Mouse (Mus musculus): Measurements from ENCODE around the gene Aoc3.
A peak's percentile ranks its signal among the peaks of the same experiment; 100 is the strongest.
"Not testable (repeated sequence)": the region's sequence is repeated elsewhere in the genome, so short reads cannot be mapped to it uniquely, and the experiment has no call there.

Gene Aoc3

GRCm38 (mm10) chr11:101330371-101330924 lies at the start of gene Aoc3:
Gene Aoc3, plus strand, starts transcription at chr11:101330605.
- no peak for DNase-seq (ENCODE audit: low spot score)

- DNase-seq (ENCODE audit: low spot score) = no peak
Measured at GRCm38 (mm10) chr11:101280837-101281236, 49.6 kb upstream of the Aoc3 start.

- DNase-seq (ENCODE audit: low spot score) = no peak
Measured at GRCm38 (mm10) chr11:101282896-101283295, 47.5 kb upstream of the Aoc3 start.

GRCm38 (mm10) chr11:101283805-101284204 lies 46.6 kb upstream of the Aoc3 start:
- DNase-seq (ENCODE audit: low spot score) = no peak

GRCm38 (mm10) chr11:101287306-101287705 lies 43.1 kb upstream of the Aoc3 start:
- no peak for DNase-seq (ENCODE audit: low spot score)

GRCm38 (mm10) chr11:101291231-101291630 lies 39.2 kb upstream of the Aoc3 start:
- no peak for DNase-seq (ENCODE audit: low spot score)

GRCm38 (mm10) chr11:101295191-101295590 lies 35.2 kb upstream of the Aoc3 start:
- no peak for DNase-seq (ENCODE audit: low spot score)

- DNase-seq (ENCODE audit: low spot score) = no peak
Measured at GRCm38 (mm10) chr11:101300881-101301280, 29.5 kb upstream of the Aoc3 start.

- no peak for DNase-seq (ENCODE audit: low spot score)
Measured at GRCm38 (mm10) chr11:101301299-101302003, 29.0 kb upstream of the Aoc3 start.

- peak; percentile 92 for DNase-seq (ENCODE audit: low spot score)
Measured at GRCm38 (mm10) chr11:101302004-101302798, 28.2 kb upstream of the Aoc3 start, which contains the start of gene Becn1. Gene Becn1, minus strand, starts transcription at chr11:101302286.

- peak; percentile 28 for DNase-seq (ENCODE audit: low spot score)
Measured at GRCm38 (mm10) chr11:101307744-101308143, 22.7 kb upstream of the Aoc3 start.

GRCm38 (mm10) chr11:101311083-101311482 lies 19.3 kb upstream of the Aoc3 start:
- no peak for DNase-seq (ENCODE audit: low spot score)

- no peak for DNase-seq (ENCODE audit: low spot score)
Measured at GRCm38 (mm10) chr11:101312150-101312549, 18.3 kb upstream of the Aoc3 start.

GRCm38 (mm10) chr11:101314567-101314966 lies 15.8 kb upstream of the Aoc3 start:
- no peak for DNase-seq (ENCODE audit: low spot score)

- no peak for DNase-seq (ENCODE audit: low spot score)
Measured at GRCm38 (mm10) chr11:101315082-101315650, 15.2 kb upstream of the Aoc3 start.

GRCm38 (mm10) chr11:101315665-101316500 lies 14.5 kb upstream of the Aoc3 start, which contains the start of gene Psme3:
Gene Psme3, plus strand, starts transcription at chr11:101316213.
- DNase-seq (ENCODE audit: low spot score) = peak; percentile 95

GRCm38 (mm10) chr11:101316501-101316917 lies 13.9 kb upstream of the Aoc3 start:
- peak; percentile 41 for DNase-seq (ENCODE audit: low spot score)

- DNase-seq (ENCODE audit: low spot score) = peak; percentile 71
Measured at GRCm38 (mm10) chr11:101323609-101324008, 6.8 kb upstream of the Aoc3 start.

GRCm38 (mm10) chr11:101324763-101325162 lies 5.6 kb upstream of the Aoc3 start, which contains the start of gene Aoc2:
Gene Aoc2, plus strand, starts transcription at chr11:101325063.
- DNase-seq (ENCODE audit: low spot score) = no peak

- not testable (repeated sequence) for DNase-seq (ENCODE audit: low spot score)
Measured at GRCm38 (mm10) chr11:101325201-101325600, 5.2 kb upstream of the Aoc3 start.

- DNase-seq (ENCODE audit: low spot score) = no peak
Measured at GRCm38 (mm10) chr11:101326147-101326546, 4.3 kb upstream of the Aoc3 start.

Measured in yolk sac, embryonic 10.5 days (tissue).